In genomic region chrX:133618222-133618621, GRCm38 (mm10) we compare ENCODE assay signal across 31 mouse cellular contexts.
"Had no signal": no experiment of that assay in that cellular context is flagged by ENCODE, and none has a peak within 500 bp of the region (broad histone marks: within the 10 kb centered on the region; RNA-seq: fewer than 3 reads in every experiment).

No protein-coding gene starts in this region.

- H3K4me1 ChIP-seq: heart, embryonic 10.5 days; heart, embryonic 12.5 days; heart, embryonic 13.5 days; heart, embryonic 15.5 days; hindbrain, embryonic 10.5 days; hindbrain, embryonic 12.5 days; hindbrain, embryonic 13.5 days; hindbrain, embryonic 15.5 days; intestine, embryonic 15.5 days; kidney, embryonic 15.5 days had no signal

- H3K4me3 ChIP-seq: heart, embryonic 10.5 days; heart, embryonic 12.5 days; heart, embryonic 13.5 days; heart, embryonic 15.5 days; hindbrain, embryonic 10.5 days; hindbrain, embryonic 12.5 days; hindbrain, embryonic 13.5 days; hindbrain, embryonic 15.5 days; intestine, embryonic 15.5 days; kidney, embryonic 15.5 days; layer of hippocampus, adult 2 months; left cerebral cortex, adult 2 months had no signal

- H3K27ac ChIP-seq: heart, embryonic 10.5 days; heart, embryonic 13.5 days; heart, embryonic 15.5 days; hindbrain, embryonic 10.5 days; hindbrain, embryonic 12.5 days; hindbrain, embryonic 13.5 days; hindbrain, embryonic 14.5 days; hindbrain, embryonic 15.5 days; hindbrain, postnatal 0 days; intestine, embryonic 15.5 days; kidney, embryonic 15.5 days; kidney, postnatal 0 days; layer of hippocampus, adult 2 months; left cerebral cortex, adult 2 months had no signal

- H3K9me3 ChIP-seq: heart, embryonic 10.5 days; heart, embryonic 12.5 days; heart, embryonic 13.5 days; heart, embryonic 15.5 days; hindbrain, embryonic 10.5 days; hindbrain, embryonic 12.5 days; hindbrain, embryonic 13.5 days; hindbrain, embryonic 15.5 days; intestine, embryonic 15.5 days; kidney, embryonic 15.5 days had no signal

- H3K9ac ChIP-seq: heart, embryonic 12.5 days; heart, embryonic 13.5 days; heart, embryonic 15.5 days; hindbrain, embryonic 12.5 days; hindbrain, embryonic 13.5 days; hindbrain, embryonic 14.5 days; hindbrain, embryonic 15.5 days; intestine, embryonic 15.5 days; kidney, embryonic 15.5 days had no signal

- DNase-seq: heart, postnatal 10 days; heart, postnatal 14 days; heart, postnatal 36 days; heart, postnatal 4 days; kidney, adult 11 months; kidney, adult 18-20 months; kidney, adult 2 months; kidney, adult 8-10 months; kidney, adult 9 months; kidney, postnatal 10 days; kidney, postnatal 14 days; kidney, postnatal 25 days; kidney, postnatal 36 days; kidney, postnatal 4 days; layer of hippocampus, adult 9-11 months; layer of hippocampus, postnatal 36 days had no signal

- H3K27me3 ChIP-seq: heart, embryonic 12.5 days; heart, embryonic 13.5 days; heart, embryonic 15.5 days; hindbrain, embryonic 12.5 days; hindbrain, embryonic 13.5 days; hindbrain, embryonic 15.5 days; intestine, embryonic 15.5 days had no signal

- H3K36me3 ChIP-seq: heart, embryonic 10.5 days; heart, embryonic 12.5 days; heart, embryonic 13.5 days; heart, embryonic 15.5 days; hindbrain, embryonic 10.5 days; hindbrain, embryonic 12.5 days; hindbrain, embryonic 13.5 days; hindbrain, embryonic 15.5 days; intestine, embryonic 15.5 days; kidney, embryonic 15.5 days had no signal
